Mouse (Mus musculus) kidney, adult 2 months (tissue): ENCODE data around the gene Dhx40.

Source experiments
- CTCF ChIP-seq: fragments of 200-500 bp; conservative IDR thresholded peaks from 2 replicates; pipeline ENCODE4 v1.5.1; 2011; ENCODE audit warnings: low read depth, mild to moderate bottlenecking, control low read depth, low read length, moderate library complexity, mixed read lengths; ENCODE audit not compliant: insufficient read depth, insufficient read length
- POLR2A ChIP-seq: fragments of 200-500 bp; IDR thresholded peaks from one replicate; pipeline ENCODE4 v1.6.1; 2011; ENCODE audit warnings: low read depth, low read length, control low read depth

GRCm38 (mm10) chr11:86741505-86741904 lies 66.0 kb downstream of the Dhx40 start:
- no peak for TF ChIP-seq POLR2A
- no peak for TF ChIP-seq CTCF
